Mouse (Mus musculus) intestine, postnatal 0 days (tissue): ENCODE results near the gene Rtbdn. TPM values are rescaled to one million over a fixed set of nuclear protein-coding genes. Genes with fewer than 3 reads are reported as not detected.

Experiments used
- ATAC-seq: fragments of 200-750 bp; cut with Nextera tagmentation; 2 replicates; pipeline ENCODE4 v1.8.0; 2017; ENCODE audit warnings: mild to moderate bottlenecking, moderate TSS enrichment, moderate library complexity
- H3K27ac ChIP-seq: fragments of 300-500 bp; sonication (generic); 2 replicates; pipeline ENCODE4 v1.5.1; 2014; ENCODE audit warnings: mild to moderate bottlenecking, low read depth, low read length, moderate library complexity
- H3K27me3 ChIP-seq: fragments of 300-500 bp; sonication (generic); replicated peaks from 2 replicates; pipeline ENCODE4 v1.6.1; 2014; ENCODE audit warnings: low read length, mixed read lengths; ENCODE audit not compliant: control insufficient read depth, insufficient read depth
- H3K36me3 ChIP-seq: fragments of 300-500 bp; sonication (generic); 2 replicates; pipeline ENCODE4 v1.6.1; 2014; ENCODE audit warnings: mild to moderate bottlenecking, moderate library complexity; ENCODE audit not compliant: control insufficient read depth, insufficient read depth
- H3K4me1 ChIP-seq: fragments of 300-500 bp; sonication (generic); replicated peaks from 2 replicates; pipeline ENCODE4 v1.6.1; 2014; ENCODE audit warnings: antibody characterized with exemption, low read length, mixed read lengths; ENCODE audit not compliant: control insufficient read depth, insufficient read depth
- H3K4me2 ChIP-seq: fragments of 300-500 bp; sonication (generic); replicated peaks from 2 replicates; pipeline ENCODE4 v1.6.1; 2014; ENCODE audit warnings: low read depth, mild to moderate bottlenecking, moderate library complexity
- H3K4me3 ChIP-seq: fragments of 300-500 bp; sonication (generic); 2 replicates; pipeline ENCODE4 v1.5.1; 2014; ENCODE audit warnings: low read depth, low read length
- H3K9ac ChIP-seq: fragments of 300-500 bp; sonication (generic); 2 replicates; pipeline ENCODE4 v1.6.1; 2014; ENCODE audit warnings: mild to moderate bottlenecking, low read depth, low read length
- H3K9me3 ChIP-seq: fragments of 300-500 bp; sonication (generic); 2 replicates; pipeline ENCODE4 v1.6.1; 2016; ENCODE audit warnings: mixed run types; ENCODE audit not compliant: control insufficient read depth
- CTCF ChIP-seq: sonication (generic); IDR thresholded peaks from 2 replicates; pipeline ENCODE4 v1.5.1; 2016; ENCODE audit warnings: low read depth, mild to moderate bottlenecking, control low read depth, antibody characterized with exemption, moderate library complexity
- WGBS: fragments of 180-500 bp; shearing (Covaris S2); extraction: QIAGEN DNeasy Blood & Tissue Kit; methylation state at CpG from one replicate; pipeline ENCODE4 v1.1.7; 2014; 5-methylcytosine and 5-hydroxymethylcytosine counted together
- polyA plus RNA-seq: library from polyadenylated mRNA; unstranded; fragments of >200 nt; fragmentation: Nextera tagmentation; extraction: Ambion mirVana; gene quantifications from 2 replicates; pipeline ENCODE4 v1.2.1, GENCODE M21; 2015

Gene Rtbdn
- polyA plus RNA-seq, 1 experiment from 2014 or later: 0.12 TPM

GRCm38 (mm10) chr8:84984294-84985048 lies 37.7 kb downstream of the Rtbdn start:
- Histone ChIP-seq H3K4me3 (peak overlapping the region; percentile 46), H3K4me1 (peaks cover 35% of the 10 kb centered on the region), H3K36me3 (no peaks in the 10 kb centered on the region), H3K9me3 (no peaks in the 10 kb centered on the region), H3K27me3 (no peaks in the 10 kb centered on the region), H3K4me2 (peak overlapping the region; percentile 96), H3K9ac (peak overlapping the region; percentile 53), H3K27ac (peak overlapping the region; percentile 89)
- TF ChIP-seq CTCF: no peak
- ATAC-seq: no peak
- 6% methylated on average over 16 of the region's 16 CpGs for WGBS

- Histone ChIP-seq H3K27ac (peak overlapping the region; percentile 89), H3K4me2 (peak overlapping the region; percentile 96), H3K4me3 (peak overlapping the region; percentile 46), H3K36me3 (no peaks in the 10 kb centered on the region), H3K27me3 (no peaks in the 10 kb centered on the region), H3K9ac (peak overlapping the region; percentile 53), H3K4me1 (peaks cover 32% of the 10 kb centered on the region), H3K9me3 (no peaks in the 10 kb centered on the region)
- 1% methylated on average over 23 of the region's 23 CpGs for WGBS
- no peak for TF ChIP-seq CTCF
- no peak for ATAC-seq
Observed at GRCm38 (mm10) chr8:84985049-84985683, 38.4 kb downstream of the Rtbdn start.

- H3K27me3 ChIP-seq: no peaks in the 10 kb centered on the region
- H3K9ac ChIP-seq: peak overlapping the region; percentile 53
- under 1% methylated on average over 53 of the region's 53 CpGs for WGBS
- H3K4me2 ChIP-seq: peak overlapping the region; percentile 96
- peaks cover 27% of the 10 kb centered on the region for H3K4me1 ChIP-seq
- no peak for TF ChIP-seq CTCF
- H3K9me3 ChIP-seq: no peaks in the 10 kb centered on the region
- H3K36me3 ChIP-seq: no peaks in the 10 kb centered on the region
- peak overlapping the region; percentile 89 for H3K27ac ChIP-seq
- peak overlapping the region; percentile 46 for H3K4me3 ChIP-seq
- peak; percentile 28 for ATAC-seq
Observed at GRCm38 (mm10) chr8:84985684-84986378, 39.0 kb downstream of the Rtbdn start.

- peaks cover 20% of the 10 kb centered on the region for H3K4me1 ChIP-seq
- H3K9me3 ChIP-seq: no peaks in the 10 kb centered on the region
- H3K36me3 ChIP-seq: no peaks in the 10 kb centered on the region
- no peak for ATAC-seq
- no peaks in the 10 kb centered on the region for H3K27me3 ChIP-seq
- H3K4me2 ChIP-seq: peak overlapping the region; percentile 96
- H3K4me3 ChIP-seq: peak overlapping the region; percentile 46
- 14% methylated on average over 8 of the region's 8 CpGs for WGBS
- H3K9ac ChIP-seq: peak overlapping the region; percentile 53; the same call in 1 of the 2 replicates
- TF ChIP-seq CTCF: no peak
- peak overlapping the region; percentile 89 for H3K27ac ChIP-seq
Observed at GRCm38 (mm10) chr8:84986379-84986945, 39.7 kb downstream of the Rtbdn start.

- no peak overlapping the region for H3K9ac ChIP-seq
- H3K4me3 ChIP-seq: no peak overlapping the region
- no peak for ATAC-seq
- H3K27ac ChIP-seq: no peak overlapping the region; the same call in 1 of the 2 replicates
- H3K4me1 ChIP-seq: 0 out of 2 replicates have a peak, but pooled peaks cover 11% of the 10 kb centered on the region
- H3K4me2 ChIP-seq: no peak overlapping the region; the same call in 1 of the 2 replicates
- WGBS: 69% methylated on average over 5 of the region's 5 CpGs
- no peaks in the 10 kb centered on the region for H3K36me3 ChIP-seq
- TF ChIP-seq CTCF: no peak
- H3K27me3 ChIP-seq: no peaks in the 10 kb centered on the region
- H3K9me3 ChIP-seq: no peaks in the 10 kb centered on the region
Observed at GRCm38 (mm10) chr8:84987388-84987787, 40.6 kb downstream of the Rtbdn start.

GRCm38 (mm10) chr8:84987903-84988302 lies 41.1 kb downstream of the Rtbdn start:
- no peak overlapping the region for H3K4me2 ChIP-seq
- 0 out of 2 replicates have a peak, but pooled peaks cover 11% of the 10 kb centered on the region for H3K4me1 ChIP-seq
- no peak overlapping the region for H3K27ac ChIP-seq
- no peak for TF ChIP-seq CTCF
- 61% methylated on average over 2 of the region's 2 CpGs for WGBS
- no peak overlapping the region for H3K9ac ChIP-seq
- no peaks in the 10 kb centered on the region for H3K36me3 ChIP-seq
- H3K9me3 ChIP-seq: no peaks in the 10 kb centered on the region
- no peaks in the 10 kb centered on the region for H3K27me3 ChIP-seq
- no peak overlapping the region for H3K4me3 ChIP-seq
- ATAC-seq: no peak
